Mouse (Mus musculus): Measurements from ENCODE around the gene Olfr568. TPM values are rescaled to one million over a fixed set of nuclear protein-coding genes. Genes with fewer than 3 reads are reported as not detected.

Gene Olfr568
- polyA plus RNA-seq (2015; fragmentation: Nextera tagmentation; extraction: Ambion mirVana): not detected in 2 replicates

GRCm38 (mm10) chr7:102876822-102877221, at the start of gene Olfr568:
Gene Olfr568 (plus strand): TSS chr7:102877122.
- H3K9me3 ChIP-seq (ENCODE audit: low read length): no peaks in the 10 kb centered on the region
- no peaks in the 10 kb centered on the region for H3K36me3 ChIP-seq (ENCODE audit: insufficient read depth, low read length)
- H3K9ac ChIP-seq (replicated peaks; ENCODE audit: low read length): no peak within 1 kb of the TSS
- no peak for ATAC-seq (ENCODE audit: low FRiP score, low TSS enrichment)
- no peaks in the 10 kb centered on the region for H3K4me1 ChIP-seq (ENCODE audit: insufficient read depth, low read length)
- H3K27ac ChIP-seq (ENCODE audit: low read length): no peak within 1 kb of the TSS
- H3K4me2 ChIP-seq (replicated peaks; ENCODE audit: low read depth, low read length): no peak within 1 kb of the TSS
- H3K27me3 ChIP-seq (ENCODE audit: insufficient read depth, low read length): no peaks in the 10 kb centered on the region
- no peak within 1 kb of the TSS for H3K4me3 ChIP-seq (ENCODE audit: low read length)

- ATAC-seq (ENCODE audit: low FRiP score, low TSS enrichment): no peak
- H3K9me3 ChIP-seq (ENCODE audit: low read length): no peaks in the 10 kb centered on the region
Measured at GRCm38 (mm10) chr7:102855807-102856206, 21.1 kb upstream of the Olfr568 start.

GRCm38 (mm10) chr7:102858665-102859064, 18.3 kb upstream of the Olfr568 start, which contains the start of gene Olfr566:
Gene Olfr566 (minus strand): TSS chr7:102858765.
- WGBS: 82% methylated on average over 1 of the region's 1 CpGs
- H3K4me2 ChIP-seq (replicated peaks; ENCODE audit: low read depth, low read length): no peak within 1 kb of the TSS

More at GRCm38 (mm10) chr7:102855807-102856206, 21.1 kb upstream of the Olfr568 start:
- H3K27ac ChIP-seq (ENCODE audit: low read length): no peak overlapping the region
- no peaks in the 10 kb centered on the region for H3K27me3 ChIP-seq (ENCODE audit: insufficient read depth, low read length)
- no peak overlapping the region for H3K9ac ChIP-seq (replicated peaks; ENCODE audit: low read length)
- H3K4me2 ChIP-seq (replicated peaks; ENCODE audit: low read depth, low read length): no peak overlapping the region
- no peak overlapping the region for H3K4me3 ChIP-seq (ENCODE audit: low read length)
- no peaks in the 10 kb centered on the region for H3K4me1 ChIP-seq (ENCODE audit: insufficient read depth, low read length)
- no peaks in the 10 kb centered on the region for H3K36me3 ChIP-seq (ENCODE audit: insufficient read depth, low read length)

GRCm38 (mm10) chr7:102890782-102891181, 13.9 kb downstream of the Olfr568 start, which contains the start of gene Olfr569:
Gene Olfr569 (minus strand): TSS chr7:102890882.
- Histone ChIP-seq H3K4me1 (ENCODE audit: insufficient read depth, low read length) (no peaks in the 10 kb centered on the region), H3K4me3 (ENCODE audit: low read length) (no peak within 1 kb of the TSS), H3K9me3 (ENCODE audit: low read length) (no peaks in the 10 kb centered on the region), H3K27ac (ENCODE audit: low read length) (no peak within 1 kb of the TSS), H3K9ac (replicated peaks; ENCODE audit: low read length) (no peak within 1 kb of the TSS), H3K36me3 (ENCODE audit: insufficient read depth, low read length) (no peaks in the 10 kb centered on the region), H3K4me2 (replicated peaks; ENCODE audit: low read depth, low read length) (no peak within 1 kb of the TSS), H3K27me3 (ENCODE audit: insufficient read depth, low read length) (no peaks in the 10 kb centered on the region)
- 63% methylated on average over 3 of the region's 3 CpGs for WGBS
- ATAC-seq (ENCODE audit: low FRiP score, low TSS enrichment): no peak

More at GRCm38 (mm10) chr7:102858665-102859064, 18.3 kb upstream of the Olfr568 start, which contains the start of gene Olfr566:
- Histone ChIP-seq H3K36me3 (ENCODE audit: insufficient read depth, low read length) (no peaks in the 10 kb centered on the region), H3K27me3 (ENCODE audit: insufficient read depth, low read length) (no peaks in the 10 kb centered on the region), H3K4me1 (ENCODE audit: insufficient read depth, low read length) (no peaks in the 10 kb centered on the region), H3K9me3 (ENCODE audit: low read length) (no peaks in the 10 kb centered on the region), H3K9ac (replicated peaks; ENCODE audit: low read length) (no peak within 1 kb of the TSS), H3K4me3 (ENCODE audit: low read length) (no peak within 1 kb of the TSS), H3K27ac (ENCODE audit: low read length) (no peak within 1 kb of the TSS)
- no peak for ATAC-seq (ENCODE audit: low FRiP score, low TSS enrichment)

GRCm38 (mm10) chr7:102915261-102915660, 38.3 kb downstream of the Olfr568 start:
- H3K4me1 ChIP-seq (ENCODE audit: insufficient read depth, low read length): no peaks in the 10 kb centered on the region

GRCm38 (mm10) chr7:102916405-102916804, 39.5 kb downstream of the Olfr568 start:
- Histone ChIP-seq H3K27me3 (ENCODE audit: insufficient read depth, low read length) (no peaks in the 10 kb centered on the region), H3K9me3 (ENCODE audit: low read length) (no peaks in the 10 kb centered on the region), H3K4me2 (replicated peaks; ENCODE audit: low read depth, low read length) (no peak overlapping the region), H3K36me3 (ENCODE audit: insufficient read depth, low read length) (no peaks in the 10 kb centered on the region), H3K4me3 (ENCODE audit: low read length) (no peak overlapping the region), H3K9ac (replicated peaks; ENCODE audit: low read length) (no peak overlapping the region), H3K4me1 (ENCODE audit: insufficient read depth, low read length) (no peaks in the 10 kb centered on the region), H3K27ac (ENCODE audit: low read length) (no peak overlapping the region)
- no peak for ATAC-seq (ENCODE audit: low FRiP score, low TSS enrichment)
- 60% methylated on average over 5 of the region's 5 CpGs for WGBS

More at GRCm38 (mm10) chr7:102915261-102915660, 38.3 kb downstream of the Olfr568 start:
- no peak overlapping the region for H3K27ac ChIP-seq (ENCODE audit: low read length)
- no peaks in the 10 kb centered on the region for H3K36me3 ChIP-seq (ENCODE audit: insufficient read depth, low read length)
- H3K9ac ChIP-seq (replicated peaks; ENCODE audit: low read length): no peak overlapping the region
- H3K4me3 ChIP-seq (ENCODE audit: low read length): no peak overlapping the region
- no peaks in the 10 kb centered on the region for H3K27me3 ChIP-seq (ENCODE audit: insufficient read depth, low read length)
- no peak for ATAC-seq (ENCODE audit: low FRiP score, low TSS enrichment)
- 26% methylated on average over 1 of the region's 1 CpGs for WGBS
- H3K9me3 ChIP-seq (ENCODE audit: low read length): no peaks in the 10 kb centered on the region
- H3K4me2 ChIP-seq (replicated peaks; ENCODE audit: low read depth, low read length): no peak overlapping the region

- Histone ChIP-seq H3K4me1 (ENCODE audit: insufficient read depth, low read length) (no peaks in the 10 kb centered on the region), H3K4me2 (replicated peaks; ENCODE audit: low read depth, low read length) (no peak within 1 kb of the TSS), H3K4me3 (ENCODE audit: low read length) (no peak within 1 kb of the TSS), H3K27me3 (ENCODE audit: insufficient read depth, low read length) (no peaks in the 10 kb centered on the region), H3K27ac (ENCODE audit: low read length) (no peak within 1 kb of the TSS), H3K36me3 (ENCODE audit: insufficient read depth, low read length) (no peaks in the 10 kb centered on the region), H3K9me3 (ENCODE audit: low read length) (no peaks in the 10 kb centered on the region), H3K9ac (replicated peaks; ENCODE audit: low read length) (no peak within 1 kb of the TSS)
- ATAC-seq (ENCODE audit: low FRiP score, low TSS enrichment): no peak
- 61% methylated on average over 4 of the region's 4 CpGs for WGBS
Measured at GRCm38 (mm10) chr7:102917032-102917875, 40.3 kb downstream of the Olfr568 start, which contains the start of gene Olfr571. Gene Olfr571 (minus strand): TSS chr7:102917536.

- Histone ChIP-seq H3K4me1 (ENCODE audit: insufficient read depth, low read length) (no peaks in the 10 kb centered on the region), H3K9ac (replicated peaks; ENCODE audit: low read length) (no peak overlapping the region), H3K9me3 (ENCODE audit: low read length) (no peaks in the 10 kb centered on the region), H3K4me3 (ENCODE audit: low read length) (no peak overlapping the region), H3K36me3 (ENCODE audit: insufficient read depth, low read length) (no peaks in the 10 kb centered on the region), H3K27me3 (ENCODE audit: insufficient read depth, low read length) (no peaks in the 10 kb centered on the region), H3K27ac (ENCODE audit: low read length) (no peak overlapping the region), H3K4me2 (replicated peaks; ENCODE audit: low read depth, low read length) (no peak overlapping the region)
- 8% methylated on average over 1 of the region's 1 CpGs for WGBS
- ATAC-seq (ENCODE audit: low FRiP score, low TSS enrichment): peak; percentile 31; the same call in 1 of the 2 replicates
Measured at GRCm38 (mm10) chr7:102919632-102920031, 42.7 kb downstream of the Olfr568 start.

GRCm38 (mm10) chr7:102924109-102924508, 47.2 kb downstream of the Olfr568 start, which contains the start of gene Olfr572:
Gene Olfr572 (plus strand): TSS chr7:102924409.
- WGBS: 48% methylated on average over 1 of the region's 1 CpGs
- Histone ChIP-seq H3K27ac (ENCODE audit: low read length) (no peak within 1 kb of the TSS), H3K9ac (replicated peaks; ENCODE audit: low read length) (no peak within 1 kb of the TSS), H3K4me2 (replicated peaks; ENCODE audit: low read depth, low read length) (no peak within 1 kb of the TSS), H3K9me3 (ENCODE audit: low read length) (no peaks in the 10 kb centered on the region), H3K27me3 (ENCODE audit: insufficient read depth, low read length) (no peaks in the 10 kb centered on the region), H3K4me3 (ENCODE audit: low read length) (no peak within 1 kb of the TSS), H3K36me3 (ENCODE audit: insufficient read depth, low read length) (no peaks in the 10 kb centered on the region), H3K4me1 (ENCODE audit: insufficient read depth, low read length) (no peaks in the 10 kb centered on the region)
- no peak for ATAC-seq (ENCODE audit: low FRiP score, low TSS enrichment)

- no peaks in the 10 kb centered on the region for H3K27me3 ChIP-seq (ENCODE audit: insufficient read depth, low read length)
- no peak overlapping the region for H3K4me3 ChIP-seq (ENCODE audit: low read length)
- H3K4me1 ChIP-seq (ENCODE audit: insufficient read depth, low read length): no peaks in the 10 kb centered on the region
- no peaks in the 10 kb centered on the region for H3K36me3 ChIP-seq (ENCODE audit: insufficient read depth, low read length)
- H3K4me2 ChIP-seq (replicated peaks; ENCODE audit: low read depth, low read length): no peak overlapping the region
- ATAC-seq (ENCODE audit: low FRiP score, low TSS enrichment): no peak
- 61% methylated on average over 3 of the region's 3 CpGs for WGBS
- no peaks in the 10 kb centered on the region for H3K9me3 ChIP-seq (ENCODE audit: low read length)
- H3K9ac ChIP-seq (replicated peaks; ENCODE audit: low read length): no peak overlapping the region
- no peak overlapping the region for H3K27ac ChIP-seq (ENCODE audit: low read length)
Measured at GRCm38 (mm10) chr7:102927105-102927504, 50.2 kb downstream of the Olfr568 start.

Data from kidney, embryonic 16.5 days (tissue).